Mouse (Mus musculus) kidney, adult 2 months (tissue): Measurements from ENCODE around the gene BC048562.

Experiments
- CTCF ChIP-seq: fragments of 200-500 bp; conservative IDR thresholded peaks from 2 replicates; pipeline ENCODE4 v1.5.1; 2011; ENCODE audit warnings: low read depth, mild to moderate bottlenecking, control low read depth, low read length, moderate library complexity, mixed read lengths; ENCODE audit not compliant: insufficient read depth, insufficient read length
- POLR2A ChIP-seq: fragments of 200-500 bp; IDR thresholded peaks from one replicate; pipeline ENCODE4 v1.6.1; 2011; ENCODE audit warnings: low read depth, low read length, control low read depth

DNA sequence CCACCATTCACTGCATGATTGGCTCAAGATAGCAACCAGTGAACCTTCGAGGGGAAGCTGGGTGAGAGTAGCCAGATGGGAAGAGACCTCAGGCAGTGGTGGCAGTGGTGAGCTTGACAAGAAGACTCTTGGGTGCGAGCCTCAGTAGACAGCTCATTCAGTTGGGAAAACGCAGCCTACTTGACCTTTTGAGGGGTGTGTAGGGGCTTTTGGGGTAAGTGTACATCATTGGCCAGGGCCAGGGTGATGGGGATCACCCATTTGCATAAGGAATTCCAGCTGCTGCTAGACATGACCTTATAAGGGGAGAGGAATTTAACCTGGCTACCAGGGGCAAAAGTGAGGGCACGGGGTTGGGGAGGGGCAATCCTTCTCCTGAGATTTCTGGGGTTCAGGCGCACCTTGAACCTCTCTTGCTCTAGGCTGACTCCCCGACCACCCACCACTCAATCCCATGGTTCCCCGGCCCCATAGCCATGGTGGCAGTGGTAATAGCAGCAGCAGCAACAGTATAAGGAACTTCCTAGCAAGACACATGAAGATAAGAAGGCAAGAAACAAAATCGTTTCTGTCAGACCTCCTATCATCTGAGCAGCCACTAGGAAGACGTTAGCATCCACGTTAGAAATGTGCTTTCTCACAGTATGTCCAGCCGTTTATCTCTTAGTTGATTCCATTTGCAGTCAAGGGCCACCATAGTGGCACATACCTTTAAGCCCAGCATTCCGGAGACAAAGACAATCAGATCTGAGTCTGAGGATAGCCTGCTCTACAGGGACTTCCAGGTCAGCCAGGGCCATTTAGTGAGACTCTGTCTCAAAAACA lies 19.7 kb downstream of the BC048562 start:
- TF ChIP-seq CTCF (no peak), POLR2A (no peak)
